Mouse (Mus musculus): ENCODE measurements around the gene Gm20388. TPM values are rescaled to one million over a fixed set of nuclear protein-coding genes. Genes with fewer than 3 reads are reported as not detected.
A peak's percentile ranks its signal among the peaks of the same experiment; 100 is the strongest.

Gene Gm20388
- polyA plus RNA-seq, 1 experiment, result 49.7 TPM

GRCm38 (mm10) chr8:123283991-123284390 is 3373.3 kb downstream of the Gm20388 start:
- Histone ChIP-seq H3K36me3 (ENCODE audit: control insufficient read depth, insufficient read depth, low read length) (no peaks in the 10 kb centered on the region), H3K27ac (ENCODE audit: insufficient read depth, low read depth, low read length) (no peak overlapping the region), H3K27me3 (replicated peaks; ENCODE audit: control insufficient read depth, insufficient read depth, low read length) (no peaks in the 10 kb centered on the region), H3K4me1 (ENCODE audit: control insufficient read depth, insufficient read depth, low read length) (no peaks in the 10 kb centered on the region), H3K4me3 (ENCODE audit: insufficient read depth, low read depth, low read length) (no peak overlapping the region)
- TF ChIP-seq CTCF (conservative IDR thresholded peaks at IDR 0.05; ENCODE audit: insufficient read depth, insufficient read length, low read depth, low read length) (no peak), POLR2A (IDR thresholded peaks at IDR 0.05; ENCODE audit: low read depth, low read length) (no peak)
- peak; percentile 23 for DNase-seq
- 66% methylated on average over 7 of the region's 7 CpGs for WGBS

DNA sequence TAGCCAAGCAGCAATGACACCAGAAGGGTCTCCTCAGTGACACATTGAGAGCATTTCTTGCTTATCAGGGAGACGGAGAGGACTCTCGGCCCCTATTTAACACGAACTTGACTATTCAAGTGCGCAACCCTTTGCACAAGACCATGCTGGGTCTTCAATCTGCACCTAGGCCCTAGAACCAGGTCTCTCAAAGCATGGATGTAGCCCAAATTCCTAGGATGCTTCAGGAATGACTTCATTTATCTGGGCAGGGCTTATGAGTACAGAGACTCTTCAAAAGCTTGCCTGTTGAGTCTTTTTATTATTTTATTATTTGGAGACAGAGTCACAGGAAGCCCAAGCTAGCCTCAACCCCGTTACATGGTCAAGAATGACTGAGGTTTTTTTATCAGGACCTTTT is 3373.9 kb downstream of the Gm20388 start:
- no peak overlapping the region for H3K4me3 ChIP-seq (ENCODE audit: insufficient read depth, low read depth, low read length)
- H3K27me3 ChIP-seq (replicated peaks; ENCODE audit: control insufficient read depth, insufficient read depth, low read length), result no peaks in the 10 kb centered on the region
- no peaks in the 10 kb centered on the region for H3K36me3 ChIP-seq (ENCODE audit: control insufficient read depth, insufficient read depth, low read length)
- no peaks in the 10 kb centered on the region for H3K4me1 ChIP-seq (ENCODE audit: control insufficient read depth, insufficient read depth, low read length)
- 88% methylated on average over 5 of the region's 5 CpGs for WGBS
- TF ChIP-seq CTCF (conservative IDR thresholded peaks at IDR 0.05; ENCODE audit: insufficient read depth, insufficient read length, low read depth, low read length), result no peak
- TF ChIP-seq POLR2A (IDR thresholded peaks at IDR 0.05; ENCODE audit: low read depth, low read length), result no peak
- no peak for DNase-seq
- H3K27ac ChIP-seq (ENCODE audit: insufficient read depth, low read depth, low read length), result no peak overlapping the region

GRCm38 (mm10) chr8:123287362-123287761 is 3376.7 kb downstream of the Gm20388 start:
- TF ChIP-seq CTCF (conservative IDR thresholded peaks at IDR 0.05; ENCODE audit: insufficient read depth, insufficient read length, low read depth, low read length) (no peak), POLR2A (IDR thresholded peaks at IDR 0.05; ENCODE audit: low read depth, low read length) (no peak)
- WGBS, result 96% methylated on average over 17 of the region's 17 CpGs
- H3K4me1 ChIP-seq (ENCODE audit: control insufficient read depth, insufficient read depth, low read length), result peaks cover 5% of the 10 kb centered on the region
- H3K36me3 ChIP-seq (ENCODE audit: control insufficient read depth, insufficient read depth, low read length), result no peaks in the 10 kb centered on the region
- H3K27me3 ChIP-seq (replicated peaks; ENCODE audit: control insufficient read depth, insufficient read depth, low read length), result no peaks in the 10 kb centered on the region
- H3K27ac ChIP-seq (ENCODE audit: insufficient read depth, low read depth, low read length), result no peak overlapping the region
- H3K4me3 ChIP-seq (ENCODE audit: insufficient read depth, low read depth, low read length), result no peak overlapping the region
- DNase-seq, result no peak

DNA sequence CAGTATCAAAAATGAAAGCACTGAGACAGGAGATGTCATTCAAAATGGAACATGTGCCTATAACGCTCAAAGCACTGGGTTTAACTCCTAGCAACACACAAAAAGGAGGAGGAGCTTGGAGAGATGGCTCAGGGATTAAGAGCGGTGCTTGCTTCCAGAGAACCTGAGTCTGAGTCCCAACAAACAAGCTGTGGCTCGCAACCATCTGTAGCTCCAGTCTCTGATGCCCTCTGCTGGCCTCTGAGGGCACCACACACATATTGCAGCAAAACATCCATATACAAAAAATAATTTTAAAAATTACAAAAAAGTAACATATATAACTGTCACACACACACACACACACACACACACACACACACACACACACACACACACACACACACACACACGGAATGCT is 3379.5 kb downstream of the Gm20388 start:
- peak; percentile 60 for DNase-seq
- no peak overlapping the region for H3K4me3 ChIP-seq (ENCODE audit: insufficient read depth, low read depth, low read length)
- no peaks in the 10 kb centered on the region for H3K36me3 ChIP-seq (ENCODE audit: control insufficient read depth, insufficient read depth, low read length)
- 62% methylated on average over 4 of the region's 4 CpGs for WGBS
- H3K27me3 ChIP-seq (replicated peaks; ENCODE audit: control insufficient read depth, insufficient read depth, low read length), result no peaks in the 10 kb centered on the region
- no peak for TF ChIP-seq POLR2A (IDR thresholded peaks at IDR 0.05; ENCODE audit: low read depth, low read length)
- peak; percentile 74 for TF ChIP-seq CTCF (conservative IDR thresholded peaks at IDR 0.05; ENCODE audit: insufficient read depth, insufficient read length, low read depth, low read length)
- peaks cover 5% of the 10 kb centered on the region for H3K4me1 ChIP-seq (ENCODE audit: control insufficient read depth, insufficient read depth, low read length)
- no peak overlapping the region for H3K27ac ChIP-seq (ENCODE audit: insufficient read depth, low read depth, low read length)

DNA sequence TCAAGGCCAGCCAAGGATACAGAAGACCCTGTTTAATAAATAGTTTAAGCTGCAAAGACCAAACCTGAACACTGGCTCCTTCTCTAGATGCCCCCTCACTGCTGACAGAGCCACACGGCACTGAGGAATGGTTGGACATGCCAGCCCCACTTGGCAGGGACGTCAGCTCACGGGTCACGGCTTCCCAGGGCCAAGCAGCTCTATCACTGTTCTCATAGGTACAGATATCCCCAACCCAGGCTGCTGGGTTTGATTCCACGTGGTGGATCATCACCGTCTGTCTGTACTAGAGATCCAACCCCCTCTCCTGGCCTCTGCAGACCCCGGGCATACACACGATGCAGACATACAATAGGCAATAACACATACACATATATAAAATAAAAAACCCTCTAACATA is 3380.0 kb downstream of the Gm20388 start:
- TF ChIP-seq CTCF (conservative IDR thresholded peaks at IDR 0.05; ENCODE audit: insufficient read depth, insufficient read length, low read depth, low read length), result no peak
- no peak for TF ChIP-seq POLR2A (IDR thresholded peaks at IDR 0.05; ENCODE audit: low read depth, low read length)
- Histone ChIP-seq H3K36me3 (ENCODE audit: control insufficient read depth, insufficient read depth, low read length) (no peaks in the 10 kb centered on the region), H3K27ac (ENCODE audit: insufficient read depth, low read depth, low read length) (no peak overlapping the region), H3K4me3 (ENCODE audit: insufficient read depth, low read depth, low read length) (no peak overlapping the region), H3K4me1 (ENCODE audit: control insufficient read depth, insufficient read depth, low read length) (peaks cover 5% of the 10 kb centered on the region), H3K27me3 (replicated peaks; ENCODE audit: control insufficient read depth, insufficient read depth, low read length) (no peaks in the 10 kb centered on the region)
- 93% methylated on average over 8 of the region's 8 CpGs for WGBS
- no peak for DNase-seq

DNA sequence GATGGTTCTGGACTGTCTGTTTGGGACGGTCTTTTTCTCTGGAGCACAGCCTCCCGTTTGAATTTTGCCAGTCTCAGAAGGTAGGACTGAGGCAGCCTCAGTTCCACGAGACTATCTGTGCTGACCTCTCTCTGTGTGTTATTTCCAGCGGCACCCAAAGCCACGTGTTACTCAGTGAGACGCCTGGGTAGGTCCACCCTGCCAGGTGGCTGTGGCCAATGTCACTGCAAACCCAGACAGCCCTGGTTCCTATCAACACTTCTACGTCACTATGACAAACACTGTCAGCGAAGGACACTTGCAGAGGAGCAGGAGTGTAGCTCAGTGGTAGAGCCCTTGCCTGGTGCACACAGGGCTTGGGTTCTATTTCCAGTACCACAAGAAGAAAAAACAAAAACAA is 3381.1 kb downstream of the Gm20388 start:
- Histone ChIP-seq H3K36me3 (ENCODE audit: control insufficient read depth, insufficient read depth, low read length) (no peaks in the 10 kb centered on the region), H3K27ac (ENCODE audit: insufficient read depth, low read depth, low read length) (no peak overlapping the region), H3K4me1 (ENCODE audit: control insufficient read depth, insufficient read depth, low read length) (peaks cover 5% of the 10 kb centered on the region), H3K27me3 (replicated peaks; ENCODE audit: control insufficient read depth, insufficient read depth, low read length) (no peaks in the 10 kb centered on the region), H3K4me3 (ENCODE audit: insufficient read depth, low read depth, low read length) (no peak overlapping the region)
- TF ChIP-seq POLR2A (IDR thresholded peaks at IDR 0.05; ENCODE audit: low read depth, low read length) (no peak), CTCF (conservative IDR thresholded peaks at IDR 0.05; ENCODE audit: insufficient read depth, insufficient read length, low read depth, low read length) (no peak)
- WGBS, result 69% methylated on average over 8 of the region's 8 CpGs
- peak; percentile 23 for DNase-seq

DNA sequence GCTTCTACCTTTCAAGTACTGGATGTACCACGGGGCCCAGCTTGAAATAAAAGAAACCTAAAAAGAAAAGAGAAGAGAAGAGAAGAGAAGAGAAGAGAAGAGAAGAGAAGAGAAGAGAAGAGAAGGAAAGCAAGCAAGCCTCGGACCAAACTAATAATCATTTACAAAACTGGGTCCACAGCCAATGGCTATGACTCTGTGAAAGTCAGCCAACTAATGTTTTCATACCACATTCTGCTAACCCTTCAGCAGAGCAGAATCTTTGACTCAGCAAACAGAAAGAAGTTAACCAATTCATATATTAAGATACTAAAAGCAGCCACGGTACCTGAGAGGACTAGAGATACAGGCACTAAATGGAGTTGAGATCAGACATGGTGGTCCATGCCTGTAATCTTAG is 3381.6 kb downstream of the Gm20388 start:
- TF ChIP-seq CTCF (conservative IDR thresholded peaks at IDR 0.05; ENCODE audit: insufficient read depth, insufficient read length, low read depth, low read length), result no peak
- TF ChIP-seq POLR2A (IDR thresholded peaks at IDR 0.05; ENCODE audit: low read depth, low read length), result no peak
- Histone ChIP-seq H3K4me3 (ENCODE audit: insufficient read depth, low read depth, low read length) (no peak overlapping the region), H3K27me3 (replicated peaks; ENCODE audit: control insufficient read depth, insufficient read depth, low read length) (no peaks in the 10 kb centered on the region), H3K36me3 (ENCODE audit: control insufficient read depth, insufficient read depth, low read length) (no peaks in the 10 kb centered on the region), H3K4me1 (ENCODE audit: control insufficient read depth, insufficient read depth, low read length) (peaks cover 5% of the 10 kb centered on the region), H3K27ac (ENCODE audit: insufficient read depth, low read depth, low read length) (peak overlapping the region; percentile 26; the same call in 1 of the 2 replicates)
- peak; percentile 70 for DNase-seq
- 44% methylated on average over 3 of the region's 3 CpGs for WGBS

All from kidney, adult 2 months (tissue).